Mouse (Mus musculus) embryo, embryonic 11.5 days (tissue): ENCODE results near the gene Ptcd2.
"Not testable (repeated sequence)": the region's sequence is repeated elsewhere in the genome, so short reads cannot be mapped to it uniquely, and the experiment has no call there.

Experiments used
- DNase-seq: peaks from one replicate; pipeline ENCODE4 v3.0.0-alpha.2; 2012; ENCODE audit warnings: low read depth, low spot score

The Ptcd2 gene

DNA sequence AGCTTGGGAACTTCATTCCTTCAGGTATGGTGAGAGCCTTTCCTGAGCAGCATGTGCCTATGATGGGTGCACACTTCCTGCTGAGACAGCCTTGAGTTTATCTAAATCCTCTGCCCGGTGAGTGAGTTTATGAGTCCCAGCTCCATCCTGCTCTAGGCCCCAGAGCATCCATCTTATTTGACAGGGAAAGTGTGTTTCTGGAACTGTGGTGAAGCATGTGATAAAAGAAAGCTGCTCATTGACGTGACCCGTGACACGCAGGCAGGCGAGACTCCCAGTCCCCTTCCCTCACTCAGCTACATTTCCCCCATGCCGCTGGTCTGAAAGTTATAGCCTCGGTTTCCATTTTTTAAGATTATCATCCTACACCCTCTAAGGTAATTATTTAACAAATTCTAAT is 11.4 kb upstream of the Ptcd2 start:
- no peak for DNase-seq

DNA sequence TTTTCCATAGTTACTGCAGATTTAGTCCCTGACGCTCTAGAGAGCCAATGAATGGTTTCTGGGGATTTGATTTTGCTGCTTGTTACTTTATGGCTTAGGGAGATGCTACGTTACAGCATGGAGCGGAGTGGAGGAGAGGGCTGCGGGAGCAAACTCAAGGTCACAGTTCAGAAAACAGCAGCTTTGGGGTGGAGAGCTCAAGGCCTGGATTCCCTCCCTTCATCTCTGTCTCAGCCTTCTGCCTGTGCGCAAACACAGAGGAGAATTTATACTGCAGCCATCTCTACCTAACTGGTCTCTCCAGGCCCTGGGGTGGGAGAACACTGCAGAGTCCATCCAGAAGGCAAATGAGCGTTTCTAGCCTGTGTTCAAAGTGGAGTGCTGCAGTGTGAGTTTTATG is 10.6 kb upstream of the Ptcd2 start:
- no peak for DNase-seq

DNA sequence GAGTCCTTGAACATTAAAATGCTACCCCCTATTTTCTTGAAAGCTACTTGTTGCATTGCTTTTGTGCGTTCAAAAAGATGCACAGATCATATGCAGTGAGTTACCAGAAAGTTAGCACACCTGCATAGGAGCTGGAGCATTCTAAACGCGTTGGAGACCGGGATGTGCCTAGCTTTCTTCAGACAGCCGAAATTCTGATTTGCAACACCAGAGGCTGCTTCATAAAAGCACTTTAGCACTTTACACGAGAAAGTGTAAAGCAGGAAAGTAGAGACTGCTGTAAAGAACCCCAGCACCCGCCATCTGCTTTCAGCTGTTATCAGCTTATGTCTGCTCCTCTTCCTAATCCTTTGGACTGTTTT is 9.0 kb upstream of the Ptcd2 start:
- no peak for DNase-seq

DNA sequence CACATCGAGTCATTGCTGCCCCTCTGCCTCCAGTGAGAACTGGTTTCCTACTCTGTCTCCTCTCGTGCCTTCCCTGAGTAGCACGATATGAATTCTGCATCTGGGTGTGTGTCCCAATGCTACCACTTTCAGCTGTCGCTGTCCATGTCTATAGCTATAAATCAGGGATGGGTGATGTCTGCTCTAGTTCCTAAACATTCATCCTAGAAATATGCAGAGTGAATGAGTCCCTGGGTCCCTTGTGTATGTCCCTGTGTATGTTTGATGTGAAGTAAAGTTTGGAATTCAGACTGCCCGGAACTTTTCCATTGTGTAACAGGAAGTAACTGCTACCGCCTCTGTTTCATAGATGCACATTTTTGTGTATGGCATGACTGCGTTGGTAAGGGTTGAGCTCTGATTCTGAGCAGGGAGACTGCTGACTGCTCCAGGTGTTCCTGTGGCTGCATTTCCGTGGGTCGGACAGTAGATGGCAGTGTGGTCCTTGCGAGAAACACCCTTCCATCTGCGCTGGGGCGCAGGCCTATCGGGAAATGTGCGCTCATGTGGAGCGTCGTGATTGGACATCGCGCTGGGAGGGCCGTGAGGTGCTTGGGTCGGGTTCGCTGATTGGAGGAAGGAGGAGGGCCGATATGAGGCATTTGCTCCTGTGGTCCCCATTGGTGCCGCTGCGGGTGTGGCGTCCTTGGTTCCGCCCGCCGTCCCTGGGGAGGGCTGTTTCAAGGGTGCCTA is 8.4 kb upstream of the Ptcd2 start:
- DNase-seq: peak; percentile 98

DNA sequence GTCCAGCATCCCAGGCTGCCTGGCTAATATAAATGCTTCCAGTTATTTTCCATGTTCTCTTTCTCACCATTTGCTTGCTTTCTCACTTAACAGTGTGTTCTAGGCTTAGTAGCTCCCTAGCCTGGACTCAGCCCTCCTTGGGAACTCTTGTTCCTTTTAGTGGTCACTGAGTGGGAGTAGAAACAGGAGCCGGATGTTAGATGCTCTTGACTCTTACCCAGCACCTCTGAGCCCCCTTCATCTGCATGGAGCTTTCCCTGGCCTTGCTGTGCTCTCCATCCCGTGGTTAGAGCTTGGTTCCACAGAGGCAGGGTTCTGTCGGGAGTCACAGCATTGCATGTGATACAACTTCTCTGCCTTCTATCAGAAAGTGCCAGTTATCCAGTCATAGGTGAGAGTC is 7.1 kb upstream of the Ptcd2 start:
- no peak for DNase-seq

DNA sequence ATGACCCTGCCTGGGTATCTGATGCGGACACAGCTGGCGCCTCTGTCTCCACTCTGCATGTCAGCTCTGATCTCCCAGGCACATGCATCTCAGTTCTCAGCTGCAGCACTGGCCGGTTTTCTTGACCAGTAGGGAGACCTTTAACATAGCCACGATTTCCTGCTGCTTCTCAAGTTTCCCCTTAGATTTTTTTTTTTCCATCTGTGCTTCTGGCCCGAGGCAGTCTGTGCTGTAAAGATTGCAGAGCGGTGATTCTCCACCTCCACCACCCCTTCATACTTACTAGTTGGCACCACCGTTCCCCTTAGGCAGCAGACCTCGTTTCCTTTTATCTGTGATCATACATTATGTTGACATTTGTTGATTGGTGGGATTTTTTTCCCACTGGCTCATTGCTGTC is 6.7 kb upstream of the Ptcd2 start:
- no peak for DNase-seq

DNA sequence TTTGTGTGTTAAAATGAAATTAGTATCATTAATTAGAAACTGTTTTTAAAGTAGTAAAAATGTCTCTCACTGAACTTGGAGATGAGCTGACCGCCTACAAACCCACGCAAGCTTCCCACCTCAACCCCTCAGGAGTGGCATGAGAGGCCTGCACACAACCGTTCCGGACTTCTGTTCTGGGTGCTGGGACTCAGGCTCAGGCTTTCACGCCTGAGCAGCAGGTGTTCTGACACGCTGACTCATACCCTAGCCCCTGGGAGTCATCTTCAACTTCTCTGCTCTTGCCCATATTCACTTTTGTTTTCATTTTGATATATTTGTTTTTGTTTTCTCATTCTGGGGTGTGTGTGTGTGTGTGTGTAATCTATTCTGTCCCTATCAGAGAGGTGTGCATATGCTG is 5.5 kb upstream of the Ptcd2 start:
- no peak for DNase-seq

DNA sequence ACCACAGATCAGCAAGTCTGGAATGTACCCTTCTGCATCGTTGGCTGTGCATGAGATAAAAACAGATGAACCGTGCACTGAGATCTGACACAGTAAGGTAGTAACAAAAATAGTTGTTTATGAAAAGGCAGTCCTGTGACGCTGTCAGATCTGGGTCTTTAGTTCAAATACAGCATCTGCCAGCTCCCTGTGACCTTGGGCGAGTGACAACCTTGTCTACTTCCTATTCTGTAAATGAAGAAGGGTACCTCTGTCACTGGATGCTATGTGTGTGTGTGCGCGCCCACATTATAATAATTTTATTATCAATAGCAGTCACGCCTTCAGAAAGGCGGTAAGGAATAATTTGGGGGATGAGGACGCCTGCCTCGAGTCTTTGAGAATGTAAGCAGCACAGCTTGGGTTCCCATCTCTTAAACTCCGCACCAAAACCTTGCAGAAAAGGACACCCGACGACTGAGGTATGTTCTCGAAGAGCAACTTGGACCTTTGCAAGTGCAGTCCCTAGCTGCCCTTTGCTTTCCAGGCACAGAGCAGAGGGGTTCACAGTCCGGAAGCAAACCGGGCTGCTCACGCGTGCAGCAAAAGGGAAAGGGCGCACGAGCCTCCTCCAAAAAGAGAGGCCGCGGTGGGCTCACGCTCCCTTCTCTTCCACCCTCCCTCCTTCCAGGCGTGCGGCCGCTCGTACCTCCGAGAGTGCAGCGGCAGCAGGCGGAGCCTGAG is 468 bp downstream of the Ptcd2 start:
- no peak for DNase-seq

DNA sequence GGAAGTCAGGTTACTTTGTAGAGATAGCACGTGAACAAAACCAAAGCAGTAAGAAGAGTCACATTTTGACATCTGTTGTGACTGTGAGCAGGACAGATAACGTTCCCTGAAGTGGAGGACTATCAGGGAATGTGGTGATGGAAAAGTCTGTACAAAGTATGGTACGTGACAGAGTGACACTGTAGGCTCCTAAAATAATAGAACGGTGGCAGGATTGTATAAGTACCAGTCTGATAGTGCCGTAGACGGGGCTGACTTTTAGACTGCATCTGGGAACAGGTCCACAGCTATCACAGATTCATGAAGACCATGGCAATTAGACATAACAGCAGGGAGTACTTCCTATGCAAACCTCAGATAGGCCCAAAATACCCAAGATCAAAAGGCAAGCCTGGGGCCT is 3.0 kb downstream of the Ptcd2 start:
- DNase-seq: no peak

DNA sequence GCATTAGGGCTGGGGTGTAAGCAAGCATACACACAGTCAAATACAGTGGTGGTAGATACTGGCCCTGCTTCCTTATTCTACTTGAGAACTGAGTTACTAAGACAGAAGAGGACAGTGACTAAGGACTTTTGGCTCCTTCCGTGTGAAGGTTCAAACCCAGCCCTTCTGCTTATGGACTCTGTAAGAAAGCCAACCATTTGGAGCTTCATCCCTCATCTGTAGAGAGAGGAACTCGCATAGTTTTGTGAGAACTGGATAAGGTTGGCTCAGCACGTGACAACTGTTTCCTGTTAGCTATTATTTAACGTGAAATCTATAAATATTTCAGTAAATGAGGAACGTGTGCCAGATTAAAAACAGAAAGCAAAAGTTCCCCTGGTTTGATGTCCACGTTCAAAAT is 7.0 kb downstream of the Ptcd2 start:
- no peak for DNase-seq

DNA sequence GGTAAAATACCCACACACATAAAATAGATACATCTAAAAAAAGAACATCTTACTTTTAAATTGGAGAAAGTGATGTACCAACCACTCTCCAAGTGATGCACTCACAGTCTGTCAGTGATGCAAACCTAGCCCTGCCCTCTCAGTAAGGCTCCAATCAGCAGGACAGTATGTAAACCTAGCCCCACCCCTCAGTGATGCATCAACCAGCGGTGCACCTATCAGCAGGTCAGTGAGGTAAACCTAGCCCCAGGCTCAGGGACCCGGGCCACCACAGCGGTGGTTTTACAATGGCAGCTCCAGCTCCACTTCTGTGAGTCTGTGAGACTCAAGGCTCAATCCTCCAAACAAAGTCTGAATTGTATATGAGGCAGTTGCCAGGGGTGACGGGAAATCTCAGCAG is 13.2 kb downstream of the Ptcd2 start:
- no peak for DNase-seq

DNA sequence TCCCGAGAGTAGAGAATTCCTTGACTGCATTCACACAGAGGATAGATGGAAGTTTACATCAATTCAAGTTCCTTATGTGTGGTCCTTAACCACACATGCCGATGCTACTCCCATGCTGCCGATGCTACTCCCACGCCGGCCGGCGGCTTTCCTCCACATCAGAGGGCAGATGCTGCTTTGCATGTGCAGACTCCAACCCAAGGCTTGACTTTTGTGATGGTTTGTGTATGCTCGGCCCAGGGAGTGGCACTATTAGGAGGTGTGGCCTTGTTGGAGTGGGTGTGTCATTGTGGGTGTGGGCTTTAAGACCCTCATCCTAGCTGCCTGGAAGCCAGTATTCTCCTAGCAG is 20.2 kb downstream of the Ptcd2 start:
- not testable (repeated sequence) for DNase-seq

DNA sequence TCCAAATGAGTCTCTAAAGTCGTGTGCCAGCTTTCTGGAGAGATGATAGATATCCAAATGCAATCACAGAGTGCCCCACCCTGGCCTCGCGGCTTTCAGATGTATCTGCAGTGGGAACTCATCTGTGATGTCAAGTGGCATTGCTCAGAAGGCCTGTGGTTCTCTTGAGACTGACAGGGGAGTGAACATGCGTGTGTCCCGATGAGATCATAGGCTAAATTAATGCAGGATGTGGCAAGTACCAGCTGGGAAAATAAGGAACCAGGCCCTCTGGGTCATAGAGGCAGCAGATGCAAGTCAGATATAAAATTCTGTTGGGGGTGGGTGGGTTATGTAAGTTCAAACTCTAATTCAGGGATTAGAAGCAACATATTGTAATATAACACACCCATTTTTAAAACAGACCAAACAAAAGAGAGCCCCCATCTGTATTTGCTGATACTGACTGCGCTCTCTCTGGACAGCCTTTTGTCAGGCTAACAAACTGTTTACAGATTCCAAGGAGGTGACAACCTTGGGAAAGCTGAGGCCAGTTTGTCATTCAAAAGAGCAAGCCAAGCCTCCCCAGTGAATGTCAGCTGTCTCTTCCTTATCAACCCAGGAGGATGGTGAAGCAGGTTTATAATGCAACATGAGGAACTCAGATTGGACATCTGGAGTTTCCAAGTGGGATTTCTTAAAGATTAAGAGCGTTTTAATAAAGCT is 20.7 kb downstream of the Ptcd2 start:
- DNase-seq: no peak

DNA sequence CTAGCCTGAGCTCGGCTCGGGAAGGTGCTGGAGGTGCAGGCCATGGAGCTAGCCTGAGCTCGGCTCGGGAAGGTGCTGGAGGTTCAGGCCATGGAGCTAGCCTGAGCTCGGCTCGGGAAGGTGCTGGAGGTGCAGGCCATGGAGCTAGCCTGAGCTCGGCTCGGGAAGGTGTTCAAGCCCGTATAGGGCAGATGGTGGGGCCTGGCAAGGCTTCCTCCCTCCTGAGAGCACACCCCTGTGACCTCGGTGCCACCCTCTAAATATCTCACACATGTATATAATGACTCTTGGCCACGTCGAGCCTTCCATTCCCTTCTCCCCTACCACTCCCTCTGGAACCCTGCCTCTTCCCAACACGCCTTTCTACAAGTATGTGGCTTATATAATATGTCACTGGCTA is 21.6 kb downstream of the Ptcd2 start:
- not testable (repeated sequence) for DNase-seq

DNA sequence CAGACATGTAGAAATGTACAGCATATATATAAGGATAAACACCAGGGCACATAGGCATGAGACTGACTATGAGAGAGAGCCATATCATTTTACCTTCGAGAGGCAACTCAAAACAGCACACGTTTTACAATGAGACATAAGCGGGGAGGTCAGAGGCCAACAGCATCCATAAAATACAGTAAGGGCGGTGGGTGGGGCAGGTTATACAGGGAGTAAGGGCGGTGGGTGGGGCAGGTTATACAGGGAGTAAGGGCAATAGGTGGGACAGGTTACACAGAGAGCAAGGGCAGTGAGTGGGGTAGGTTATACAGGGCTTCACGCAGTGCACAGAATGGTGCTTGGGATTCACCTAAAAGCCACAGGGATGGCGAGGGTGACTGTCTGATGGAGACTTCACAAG is 24.1 kb downstream of the Ptcd2 start:
- DNase-seq: no peak

DNA sequence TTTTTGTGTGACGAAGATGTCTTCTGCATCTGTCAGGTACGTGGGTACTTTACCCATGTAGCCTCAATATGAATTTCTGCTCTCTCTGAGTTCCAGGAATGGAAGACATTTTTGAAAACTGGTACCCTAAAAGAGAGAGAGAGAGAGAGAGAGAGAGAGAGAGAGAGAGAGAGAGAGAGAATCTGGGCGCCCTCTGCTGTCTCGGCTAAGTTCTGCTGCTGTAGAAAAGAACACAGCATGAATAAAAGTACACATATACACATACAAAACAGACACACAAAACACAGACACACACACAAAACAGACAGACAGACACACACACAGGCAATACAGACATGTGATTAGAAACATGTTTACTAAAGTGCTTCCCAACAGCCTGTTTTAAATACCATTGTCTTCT is 27.4 kb downstream of the Ptcd2 start:
- DNase-seq: no peak

DNA sequence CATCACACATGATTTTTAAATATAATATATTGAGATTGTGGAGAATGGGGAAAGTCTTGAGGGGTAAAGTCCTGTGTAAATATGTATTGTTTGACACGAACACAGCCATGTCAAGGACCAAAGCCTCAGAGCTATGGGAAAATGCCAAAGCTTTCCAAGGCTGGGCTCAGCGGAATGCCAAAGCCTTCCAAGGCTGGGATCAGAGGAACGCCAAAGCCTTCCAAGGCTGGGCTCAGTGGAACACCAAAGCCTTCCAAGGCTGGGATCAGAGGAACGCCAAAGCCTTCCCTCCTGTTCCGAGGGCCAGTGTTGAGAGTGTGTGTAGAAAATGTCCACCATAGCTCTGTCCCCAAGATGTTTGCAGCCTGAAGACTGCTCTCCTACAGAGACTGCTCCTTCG is 28.1 kb downstream of the Ptcd2 start:
- no peak for DNase-seq

DNA sequence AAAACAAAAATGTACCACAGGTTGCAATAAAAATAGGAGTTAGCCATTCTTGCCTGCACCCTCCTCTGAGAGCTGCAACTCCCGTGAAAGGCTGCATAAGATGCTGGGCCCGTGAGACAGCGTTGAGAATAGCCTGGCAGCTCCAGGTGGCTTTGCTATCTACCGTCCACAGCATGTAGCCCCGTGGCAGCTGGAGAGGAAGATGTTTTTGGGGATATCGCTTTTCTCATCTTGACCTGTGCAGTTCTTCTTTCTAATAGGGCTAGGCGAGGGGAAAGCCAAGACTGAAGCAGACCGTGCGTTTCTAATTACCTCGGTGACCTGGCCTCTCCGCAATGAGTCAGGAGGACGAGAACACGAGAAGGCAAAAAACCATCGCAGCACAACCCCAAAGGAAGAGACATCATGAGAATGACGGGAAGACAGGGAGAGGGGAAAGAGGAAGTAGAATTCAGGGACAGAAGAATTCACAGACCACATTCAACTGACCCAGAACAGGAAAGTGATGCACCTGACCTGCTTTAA is 29.8 kb downstream of the Ptcd2 start:
- no peak for DNase-seq

DNA sequence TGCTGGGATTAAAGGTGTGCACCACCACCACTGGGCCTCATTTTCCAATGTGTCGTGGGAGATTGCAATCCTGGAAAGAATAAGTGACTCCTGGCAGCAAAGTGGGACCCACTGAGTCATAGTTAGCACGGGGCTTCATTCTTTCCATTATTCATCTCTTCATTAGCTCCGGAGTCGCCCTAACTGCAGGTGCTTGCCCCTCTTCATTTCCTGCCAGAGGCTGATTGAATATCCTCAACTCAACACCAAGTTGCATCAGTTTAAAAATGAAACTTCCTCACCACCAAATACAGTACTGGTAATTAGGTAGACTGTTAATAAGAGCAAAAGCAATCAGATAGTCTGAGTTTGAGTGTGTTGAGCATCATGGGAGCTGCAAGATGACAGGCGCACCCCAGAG is 30.4 kb downstream of the Ptcd2 start:
- no peak for DNase-seq

DNA sequence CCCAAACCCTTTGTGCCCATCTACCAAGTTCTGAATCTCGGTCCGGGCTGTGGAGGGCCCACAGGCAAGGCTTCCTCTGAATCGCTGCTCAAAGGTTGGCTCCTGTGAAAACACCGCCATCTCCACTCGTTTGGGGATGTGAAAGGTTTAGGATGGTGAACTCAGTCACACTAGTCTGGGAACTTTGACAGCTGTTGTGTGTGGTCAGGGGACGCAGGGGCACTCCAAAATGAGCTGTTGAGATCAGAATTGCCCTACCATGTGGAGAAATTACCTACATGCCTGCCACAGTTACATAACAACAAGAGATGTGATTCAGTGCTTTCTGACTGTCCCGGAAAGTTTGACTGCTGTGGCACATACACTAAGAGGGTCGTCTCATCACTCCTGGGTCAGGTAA is 36.1 kb downstream of the Ptcd2 start:
- DNase-seq: no peak

DNA sequence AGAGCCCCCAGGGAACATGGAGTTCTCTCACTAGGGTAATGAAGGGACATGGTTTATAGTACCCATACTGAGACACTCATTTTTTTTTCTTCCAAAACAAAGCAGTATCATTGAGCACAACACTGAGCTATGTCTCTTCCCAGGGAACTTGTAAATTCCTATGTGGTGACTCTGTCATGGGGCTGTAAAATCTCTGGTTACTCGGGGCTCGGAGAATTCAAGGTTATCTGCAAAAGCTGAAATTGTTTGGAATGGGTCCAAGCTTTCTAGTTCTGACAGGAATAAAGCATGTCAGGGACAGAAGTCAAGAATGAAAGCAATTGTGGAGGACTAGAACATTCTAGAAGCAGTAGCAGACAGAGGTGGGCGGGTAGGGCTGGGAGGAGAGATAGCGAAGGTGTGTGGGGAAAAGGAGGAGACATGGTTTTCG is 36.6 kb downstream of the Ptcd2 start:
- DNase-seq: no peak

DNA sequence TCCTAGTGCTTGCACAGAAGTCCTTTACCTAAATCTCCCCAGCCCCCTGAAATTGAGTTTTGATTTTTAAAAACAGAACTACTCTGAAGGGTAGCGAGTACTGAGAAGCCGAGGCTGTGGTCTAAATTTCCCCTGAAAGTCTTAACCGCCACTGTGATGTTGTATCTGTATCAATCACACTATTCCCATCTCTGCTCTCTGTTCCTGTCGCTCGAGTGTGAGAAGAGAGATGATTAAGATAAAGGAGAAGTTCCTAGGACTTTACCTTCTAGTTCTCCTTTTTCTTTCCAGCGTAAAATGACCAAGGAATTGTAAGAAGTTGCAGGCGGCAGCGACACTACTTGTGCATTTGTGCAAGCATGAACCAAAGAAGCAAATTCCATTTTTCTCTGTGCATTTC is 38.3 kb downstream of the Ptcd2 start:
- no peak for DNase-seq

DNA sequence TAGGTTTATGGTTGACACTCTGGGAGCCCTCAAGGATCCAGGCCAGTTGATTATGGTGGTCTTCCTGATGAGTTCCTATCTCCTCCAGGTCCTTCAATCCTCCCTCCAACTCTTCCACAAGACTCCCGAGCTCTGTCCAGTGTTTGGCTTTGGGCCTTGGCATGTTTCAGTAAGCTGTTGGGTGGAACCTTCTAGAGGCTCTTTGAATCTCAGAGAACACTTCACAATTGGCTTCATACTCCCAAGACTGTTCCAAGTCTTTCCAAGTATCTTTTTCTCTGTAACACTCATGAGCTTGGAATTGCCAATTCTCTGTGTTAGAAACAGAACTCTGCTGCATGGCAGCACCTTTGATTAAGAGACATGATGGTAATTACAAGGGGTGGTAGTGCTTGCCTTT is 39.3 kb downstream of the Ptcd2 start:
- DNase-seq: no peak
